Mouse (Mus musculus): Measurements from ENCODE around the gene Zdhhc17.

Gene Zdhhc17

DNA sequence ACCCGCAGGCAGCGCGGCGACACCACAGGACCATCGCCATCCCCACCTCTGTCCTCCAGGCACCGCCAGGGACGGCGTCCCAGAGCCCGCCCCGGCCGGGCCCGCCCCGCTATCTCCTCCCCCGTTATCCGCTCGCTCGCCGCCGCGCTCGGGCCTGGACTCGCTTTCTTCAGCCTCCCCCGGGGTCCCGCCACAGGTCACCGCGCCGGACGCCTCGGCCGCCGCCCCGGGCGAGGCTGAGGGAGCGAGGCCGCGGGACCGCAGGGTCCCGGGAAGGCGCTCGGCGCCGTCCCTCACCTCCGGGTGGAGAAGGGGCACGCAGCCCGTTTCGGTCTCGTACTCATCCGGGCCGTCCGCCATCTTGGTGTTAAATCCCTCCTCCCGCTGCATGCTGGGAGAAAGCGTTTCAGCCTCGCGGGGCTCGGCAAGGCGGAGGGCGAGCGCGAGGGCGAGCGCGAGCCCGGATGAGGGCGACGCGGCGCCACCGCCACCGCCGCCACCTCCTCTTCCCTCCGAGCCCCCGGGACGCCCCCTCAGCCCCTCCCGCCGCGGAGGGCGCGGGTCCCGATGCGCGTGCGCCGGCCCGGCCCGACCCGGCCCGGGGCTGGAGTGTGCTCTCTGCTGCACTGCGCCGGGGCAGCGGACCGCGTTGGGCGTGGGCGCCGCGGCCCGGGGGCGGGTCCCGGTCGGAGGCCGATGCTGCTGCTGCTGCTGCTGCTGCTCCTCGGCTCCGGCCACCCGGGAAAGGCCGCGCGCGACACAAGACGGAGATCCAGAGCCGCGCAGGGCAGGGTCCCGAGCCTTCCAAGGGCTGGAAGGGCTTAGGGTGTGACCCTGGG, at the start of gene Zdhhc17:
Gene Zdhhc17, minus strand, starts transcription at position 500 of the 839 bp plus-strand sequence.
- DNase-seq (ENCODE audit: low spot score in 2 of 2), result peak; percentile 88 to 89

DNA sequence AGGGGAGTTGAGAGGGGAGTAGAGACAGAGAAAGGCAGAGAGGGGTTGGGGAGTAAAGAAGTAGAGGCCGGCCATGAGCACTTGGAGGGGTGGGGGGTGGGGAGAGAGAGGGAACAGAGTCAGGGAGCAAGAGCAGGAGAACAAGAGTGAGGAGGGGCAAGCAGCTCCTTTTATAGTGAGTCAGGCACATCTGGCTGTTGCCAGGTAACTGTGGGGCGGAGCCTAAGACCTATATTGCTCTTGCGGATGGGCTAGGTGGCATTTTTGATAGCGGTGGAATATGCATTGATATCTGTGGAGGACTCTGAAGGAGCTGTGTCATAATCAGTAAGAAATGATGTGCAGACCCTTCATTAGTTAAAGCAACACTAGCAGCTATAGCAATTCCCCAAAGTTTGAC, 45.8 kb upstream of the Zdhhc17 start:
- no peak for DNase-seq (ENCODE audit: low spot score in 2 of 2)

DNA sequence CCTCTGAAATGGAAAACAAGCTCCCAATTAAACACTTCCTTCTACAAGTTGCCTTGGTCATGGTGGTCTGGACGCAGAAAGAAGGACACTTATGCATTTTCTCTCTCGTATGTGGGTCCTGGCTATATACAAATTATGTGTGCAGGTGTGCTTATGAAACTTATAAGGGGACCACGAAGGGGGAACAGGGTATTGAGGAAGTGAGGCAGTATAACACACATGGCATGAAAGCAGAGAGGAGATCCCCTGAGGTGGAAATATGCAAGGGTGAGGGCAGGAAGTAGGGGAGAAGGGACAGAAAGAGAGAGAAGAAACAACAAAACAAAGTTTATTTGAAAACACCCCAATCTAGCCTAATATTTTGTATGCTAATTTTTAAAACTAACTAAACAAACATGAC, 41.7 kb upstream of the Zdhhc17 start:
- DNase-seq (ENCODE audit: low spot score in 2 of 2), result peak; percentile 59 to 67

DNA sequence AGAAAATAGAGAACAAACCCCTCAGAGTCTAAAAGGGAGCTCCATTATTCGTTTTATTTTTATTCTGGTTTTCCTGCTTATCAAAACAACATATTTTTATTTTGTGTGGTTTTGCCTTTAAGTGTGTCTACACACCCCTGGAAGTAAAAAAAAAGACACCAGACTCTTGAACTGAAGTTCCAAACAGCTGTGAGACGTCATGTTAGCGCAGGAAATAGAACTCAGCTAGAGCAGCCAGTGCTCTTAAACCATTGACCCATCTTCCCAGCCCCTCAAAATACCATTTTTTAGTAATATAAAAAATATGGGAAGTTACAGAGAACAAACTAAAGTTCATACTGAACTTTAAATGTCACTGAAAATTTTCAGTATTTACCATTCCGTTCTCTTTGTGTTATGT, 40.6 kb upstream of the Zdhhc17 start:
- DNase-seq (ENCODE audit: low spot score in 2 of 2), result no peak

DNA sequence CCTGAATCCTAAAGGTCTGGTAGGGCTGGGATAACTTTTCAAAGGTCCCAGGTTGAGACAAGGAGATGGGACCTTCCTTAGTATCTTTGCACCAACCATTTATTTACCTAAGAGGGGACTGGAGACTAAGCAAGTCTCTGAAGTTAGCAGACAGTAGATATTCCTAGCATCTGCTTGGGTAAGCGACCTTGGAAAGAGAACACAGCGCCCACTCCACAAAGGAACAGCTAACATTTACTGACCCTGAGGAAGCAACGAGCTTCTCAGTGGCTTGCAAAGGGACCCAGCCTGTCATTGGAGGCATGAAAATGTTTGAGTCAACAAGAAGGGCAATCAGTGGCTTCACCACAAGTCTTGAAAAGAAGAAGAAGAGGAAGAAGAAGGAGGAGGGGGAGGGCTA, 40.1 kb upstream of the Zdhhc17 start:
- DNase-seq (ENCODE audit: low spot score in 2 of 2), result no peak

DNA sequence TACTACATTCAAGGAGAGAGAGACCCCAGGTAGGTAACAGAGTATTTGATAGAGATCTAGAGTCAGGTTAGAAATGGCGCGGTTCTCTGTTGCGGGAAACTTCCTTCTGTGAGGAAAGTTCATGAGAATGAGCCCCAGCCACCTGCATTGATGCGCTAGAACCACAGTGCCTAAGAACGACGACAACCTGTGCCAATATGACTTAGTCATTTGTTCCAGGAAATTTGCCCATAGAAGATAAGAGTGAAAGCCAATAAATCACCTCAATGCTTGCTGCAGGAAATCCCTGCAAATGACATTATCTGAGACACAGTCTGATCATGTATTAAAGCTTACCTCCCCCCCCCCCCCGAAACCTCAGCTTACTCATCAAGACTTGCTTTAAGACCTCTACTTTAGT, 38.0 kb upstream of the Zdhhc17 start:
- no peak for DNase-seq (ENCODE audit: low spot score in 2 of 2)

DNA sequence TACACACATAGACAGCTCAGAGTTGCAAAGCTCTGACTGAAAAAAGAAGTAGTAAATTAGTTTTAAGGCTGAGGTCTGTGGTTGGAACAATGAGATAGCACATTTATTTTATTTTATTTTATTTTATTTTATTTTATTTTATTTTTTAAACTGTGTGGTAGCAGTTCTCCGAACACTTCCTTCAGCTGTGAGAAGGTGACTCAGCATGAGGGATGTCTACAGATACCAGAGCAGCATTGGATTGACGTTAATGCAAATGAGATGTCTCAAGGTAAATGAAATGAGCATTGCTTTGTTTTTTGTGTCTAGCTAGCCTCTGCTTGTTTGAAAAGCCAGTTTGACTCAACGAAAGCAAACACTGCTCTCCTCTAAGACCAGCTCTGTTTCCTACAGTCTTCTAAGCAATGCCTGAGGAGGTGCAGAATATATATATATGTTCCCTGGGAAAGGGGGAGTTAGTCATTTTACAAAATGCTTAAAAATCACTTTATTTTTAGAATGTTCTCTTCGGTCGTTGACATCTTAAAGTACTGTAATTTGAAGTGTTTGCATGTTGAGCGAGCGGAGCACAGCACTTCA, 30.2 kb upstream of the Zdhhc17 start:
- no peak for DNase-seq (ENCODE audit: low spot score in 2 of 2)

DNA sequence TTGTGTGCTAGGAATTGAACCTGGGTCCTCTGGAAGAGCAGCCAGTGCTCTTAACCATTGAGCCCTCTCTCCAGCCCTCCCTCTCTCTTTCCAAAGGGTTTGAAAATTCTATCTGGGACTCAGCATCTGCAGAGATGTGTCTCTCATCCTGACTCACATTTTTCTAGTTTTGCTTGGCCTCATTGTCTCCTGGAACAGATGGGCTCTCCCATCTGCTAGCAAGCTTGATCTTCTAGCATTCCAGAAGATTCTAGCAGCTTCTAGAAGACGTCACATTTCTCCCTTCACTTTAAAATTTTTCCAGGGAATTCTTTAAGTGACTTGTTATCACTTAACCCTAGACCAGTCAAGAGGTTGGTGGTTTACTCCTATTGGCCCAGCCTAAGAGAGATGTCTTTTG, 26.9 kb upstream of the Zdhhc17 start:
- DNase-seq (ENCODE audit: low spot score in 2 of 2), result no peak

DNA sequence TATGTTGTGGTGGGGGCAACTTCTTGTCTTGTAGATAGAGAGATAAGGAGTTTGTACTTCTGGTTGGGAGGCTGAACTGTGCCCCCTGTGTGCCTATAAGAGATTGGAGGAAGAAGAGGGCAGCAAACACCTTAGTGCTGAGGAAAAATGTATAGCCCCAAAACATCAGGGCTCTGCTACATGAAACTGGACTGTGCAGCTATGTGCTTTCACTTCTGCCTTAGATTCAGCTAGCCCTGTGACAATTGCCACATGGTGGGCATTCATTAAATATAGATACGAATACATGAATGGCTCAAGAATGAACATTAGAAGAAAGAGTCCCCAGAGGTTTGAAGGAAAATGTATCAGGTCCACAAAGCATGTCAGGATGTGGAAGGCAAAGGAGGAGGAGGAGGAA, 25.2 kb upstream of the Zdhhc17 start:
- no peak for DNase-seq (ENCODE audit: low spot score in 2 of 2)

DNA sequence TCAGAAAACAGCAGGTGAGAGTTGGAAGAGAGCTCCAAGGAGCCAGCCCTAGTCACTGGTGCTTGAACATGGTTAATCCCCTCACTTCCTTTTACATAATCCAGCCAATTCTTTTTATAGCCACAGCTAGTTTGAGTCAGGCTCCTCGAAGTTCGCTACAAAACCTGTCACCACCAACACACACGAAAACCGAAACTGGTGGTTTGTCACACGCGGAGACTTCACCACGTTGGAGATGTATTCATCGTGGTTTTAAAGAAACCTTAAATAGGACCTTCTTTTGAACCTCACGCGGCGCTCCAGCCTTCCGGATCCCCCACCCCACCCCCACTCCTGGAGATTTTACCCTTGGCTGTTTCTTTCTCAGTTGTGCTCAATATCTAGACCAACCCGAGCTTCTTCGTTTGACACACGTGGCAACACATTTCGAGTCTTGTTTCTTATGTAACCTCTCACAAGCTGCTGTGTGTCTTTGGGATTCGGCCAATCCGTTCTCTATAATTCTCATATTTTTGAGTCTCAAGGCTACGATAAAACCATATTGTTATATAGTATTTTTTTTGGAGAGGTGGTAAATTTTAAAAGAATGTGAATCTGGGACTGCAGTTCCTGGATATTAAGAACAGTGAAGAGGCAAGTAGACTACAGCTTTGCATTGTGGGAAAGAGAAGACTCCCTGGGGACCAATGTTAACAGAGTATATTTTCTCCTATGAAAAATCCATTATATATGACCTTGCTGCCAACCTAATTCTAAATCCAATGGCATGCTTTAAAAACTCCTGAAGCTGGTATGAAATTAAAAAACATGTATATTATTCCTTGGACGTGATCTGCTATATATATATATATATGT, 21.8 kb upstream of the Zdhhc17 start:
- DNase-seq (ENCODE audit: low spot score in 2 of 2), result peak; percentile 42 to 44

DNA sequence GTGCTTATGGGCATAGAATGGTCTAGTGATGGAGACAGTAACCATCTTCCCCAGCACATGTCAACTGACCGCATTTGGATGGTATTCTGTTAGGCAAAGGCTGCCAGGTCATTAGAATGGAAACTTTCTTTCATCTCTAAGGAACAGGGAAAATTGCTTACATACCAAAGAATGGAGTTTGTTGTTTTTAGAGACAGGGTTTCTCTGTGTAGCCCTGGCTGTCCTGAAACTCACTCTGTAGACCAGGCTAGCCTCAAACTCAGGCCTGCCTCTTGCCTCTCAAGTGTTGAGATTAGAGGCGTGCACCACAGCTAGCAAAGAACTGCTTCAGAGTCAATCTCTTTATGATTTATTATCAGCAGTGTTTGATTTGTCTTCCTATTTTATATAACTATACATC, 20.9 kb upstream of the Zdhhc17 start:
- no peak for DNase-seq (ENCODE audit: low spot score in 2 of 2)

DNA sequence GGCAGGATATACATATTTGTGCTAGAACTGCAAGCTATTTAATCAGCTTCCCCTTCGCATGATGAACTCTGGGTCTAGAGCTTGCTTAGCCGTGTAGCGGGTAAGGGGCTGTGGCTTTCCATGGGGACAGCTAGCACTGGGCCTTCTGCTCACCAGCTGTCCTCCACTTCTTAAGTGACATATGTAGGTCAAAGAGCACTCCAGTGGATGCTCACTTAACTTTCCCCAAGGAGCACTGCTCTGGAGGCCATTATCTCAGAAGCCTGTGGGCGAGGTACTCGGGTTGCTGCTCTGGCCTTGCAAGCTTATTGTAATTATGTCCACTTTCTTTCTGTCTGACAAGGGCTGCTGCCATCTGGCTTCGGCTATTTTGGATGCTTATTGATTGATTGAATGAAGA, 16.2 kb upstream of the Zdhhc17 start:
- no peak for DNase-seq (ENCODE audit: low spot score in 2 of 2)

DNA sequence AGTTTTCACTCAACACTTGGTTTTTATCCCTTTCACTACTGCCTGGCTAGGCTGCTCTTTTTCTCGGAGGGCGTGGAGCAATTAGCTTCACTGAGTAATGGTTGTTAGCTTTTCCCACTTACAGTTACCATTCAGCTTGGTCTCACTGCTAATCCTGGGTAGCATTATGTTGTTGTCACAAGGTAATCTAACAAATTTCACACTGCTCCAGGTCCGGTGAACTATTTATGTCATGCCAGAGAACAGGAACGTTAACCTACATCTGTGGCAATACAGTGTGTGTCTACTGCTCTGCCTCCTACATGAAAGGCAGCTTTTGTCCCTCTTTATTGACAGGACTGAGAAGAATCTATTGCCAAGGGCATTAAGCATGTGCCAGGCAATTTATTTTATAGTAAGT, 14.8 kb upstream of the Zdhhc17 start:
- no peak for DNase-seq (ENCODE audit: low spot score in 2 of 2)

DNA sequence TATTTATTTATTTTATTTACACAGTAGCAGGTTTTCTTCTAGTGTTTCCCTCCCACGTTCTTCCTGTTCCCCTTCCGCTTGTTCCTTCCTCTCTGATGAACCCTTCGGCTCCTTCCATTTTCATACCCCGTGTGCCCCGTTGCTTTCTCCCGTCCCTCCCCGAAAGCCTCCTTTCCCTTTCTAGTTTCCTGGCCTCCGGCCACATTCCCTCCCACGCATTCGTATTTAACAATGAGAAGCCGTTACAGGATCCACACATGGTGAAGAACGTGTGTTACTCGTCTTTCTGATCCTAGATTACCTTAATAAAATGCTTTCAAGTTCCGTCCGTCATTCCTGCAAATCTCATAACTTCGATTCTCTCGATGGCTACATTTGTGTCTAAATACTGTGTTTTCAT, 4.5 kb upstream of the Zdhhc17 start:
- DNase-seq (ENCODE audit: low spot score in 2 of 2), result no peak

DNA sequence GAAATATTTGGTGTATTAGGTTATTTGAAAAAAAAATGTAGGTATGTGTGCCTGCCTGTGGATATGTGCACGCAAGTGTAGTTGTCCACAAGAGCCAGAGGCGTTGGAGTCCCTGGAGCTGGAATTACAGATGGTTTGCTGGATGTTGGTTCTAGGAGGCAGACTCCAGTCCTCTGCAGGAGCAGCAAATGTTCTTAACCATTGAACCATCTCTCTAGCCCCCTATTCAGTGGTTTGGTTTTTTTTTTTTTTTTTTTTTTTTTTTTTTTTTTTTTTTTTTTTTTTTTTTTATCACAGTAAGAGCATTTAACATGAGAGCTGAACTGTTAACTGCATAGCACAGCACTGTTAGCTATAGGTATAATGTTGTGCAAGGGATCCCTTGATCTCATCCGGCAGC, 3.3 kb upstream of the Zdhhc17 start:
- no peak for DNase-seq (ENCODE audit: low spot score in 2 of 2)

DNA sequence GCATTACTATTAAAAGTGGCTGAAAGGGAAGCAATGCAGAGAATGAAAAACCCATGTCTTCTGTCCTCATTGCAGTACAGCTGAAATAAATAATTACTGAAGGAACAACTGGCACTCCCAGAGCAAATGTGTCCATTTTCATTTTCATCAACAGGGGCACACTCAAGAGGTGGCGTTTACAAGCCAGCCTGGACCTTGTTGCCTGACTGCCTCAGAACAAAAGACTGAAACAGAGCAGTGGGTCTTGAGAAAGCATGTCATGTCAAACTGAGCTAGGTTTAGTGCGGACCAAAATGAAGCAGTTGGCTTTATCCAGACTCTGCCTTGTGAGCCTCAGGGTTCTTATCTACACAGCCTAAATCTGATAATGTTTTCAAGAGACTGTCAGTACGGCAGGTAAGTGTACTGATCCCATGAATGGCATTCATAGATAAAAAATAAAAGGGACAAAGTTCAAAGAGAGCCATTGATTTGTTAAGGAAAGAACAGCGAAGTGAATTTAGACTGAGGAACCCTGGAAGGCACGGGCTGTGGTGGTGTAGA, 2.6 kb upstream of the Zdhhc17 start:
- DNase-seq (ENCODE audit: low spot score in 2 of 2), result no peak

DNA sequence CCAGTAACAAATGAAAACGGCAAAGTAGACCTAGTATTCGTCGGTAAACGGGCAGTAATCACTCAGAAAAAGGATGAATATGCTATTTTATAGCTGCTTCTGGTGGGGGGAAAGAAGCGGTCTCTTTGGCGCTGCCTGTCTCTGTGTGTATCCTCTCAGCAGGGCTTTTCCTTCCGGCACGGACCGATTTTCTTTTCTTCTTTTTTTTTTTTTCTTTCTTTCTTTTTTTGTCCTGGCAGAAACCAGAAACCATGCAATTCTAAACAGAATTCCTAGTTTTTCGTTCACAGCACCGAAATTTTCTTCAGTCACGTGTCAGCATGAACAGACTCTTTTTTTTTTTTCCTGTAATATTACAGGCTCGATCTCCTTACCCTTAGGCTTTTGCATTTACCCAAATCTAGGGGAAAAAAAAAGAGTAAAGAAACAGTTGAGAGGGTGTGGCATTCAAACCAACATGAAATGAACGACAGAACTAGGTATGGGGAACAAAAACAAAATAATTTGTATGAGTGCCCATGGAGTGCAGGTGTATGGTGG, 1.4 kb upstream of the Zdhhc17 start:
- DNase-seq (ENCODE audit: low spot score in 2 of 2), result no peak

DNA sequence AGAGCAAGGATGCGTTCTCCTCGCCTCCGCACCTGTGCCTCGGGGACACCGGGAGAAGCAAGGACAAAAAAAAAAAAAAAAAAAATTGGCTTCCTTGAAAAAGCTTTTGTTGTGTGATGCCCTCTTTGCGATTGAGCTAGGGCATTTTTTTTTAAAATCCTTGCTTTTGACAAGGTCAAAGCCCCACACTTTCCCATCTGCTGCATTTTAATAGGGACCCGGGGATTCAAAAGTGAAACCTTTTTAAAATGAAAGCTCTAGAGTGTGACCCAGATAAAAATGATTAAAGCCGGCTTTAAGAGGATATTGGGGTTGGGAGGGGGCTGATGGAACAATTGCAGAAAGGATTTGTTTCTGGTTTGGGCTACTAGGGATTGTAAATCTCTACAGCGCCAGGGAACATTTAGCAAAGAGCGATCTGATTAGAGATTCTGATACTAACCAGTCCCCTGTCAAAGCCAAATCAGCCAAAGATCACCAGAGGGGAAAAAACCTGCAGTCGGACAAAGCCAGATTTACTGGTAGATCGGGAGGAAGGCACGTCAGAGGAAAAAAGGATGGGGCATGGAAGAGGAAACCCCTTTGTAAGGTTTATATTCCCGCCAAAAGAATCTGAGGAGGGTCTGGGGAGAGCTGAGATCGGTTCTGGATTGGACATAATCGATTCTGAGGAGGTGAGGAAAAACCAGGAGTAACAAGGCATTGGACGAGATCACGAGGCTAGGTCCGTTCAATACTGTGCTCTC, 713 bp upstream of the Zdhhc17 start:
- DNase-seq (ENCODE audit: low spot score in 2 of 2), result peak in 1 of 2 experiments; percentile 15

DNA sequence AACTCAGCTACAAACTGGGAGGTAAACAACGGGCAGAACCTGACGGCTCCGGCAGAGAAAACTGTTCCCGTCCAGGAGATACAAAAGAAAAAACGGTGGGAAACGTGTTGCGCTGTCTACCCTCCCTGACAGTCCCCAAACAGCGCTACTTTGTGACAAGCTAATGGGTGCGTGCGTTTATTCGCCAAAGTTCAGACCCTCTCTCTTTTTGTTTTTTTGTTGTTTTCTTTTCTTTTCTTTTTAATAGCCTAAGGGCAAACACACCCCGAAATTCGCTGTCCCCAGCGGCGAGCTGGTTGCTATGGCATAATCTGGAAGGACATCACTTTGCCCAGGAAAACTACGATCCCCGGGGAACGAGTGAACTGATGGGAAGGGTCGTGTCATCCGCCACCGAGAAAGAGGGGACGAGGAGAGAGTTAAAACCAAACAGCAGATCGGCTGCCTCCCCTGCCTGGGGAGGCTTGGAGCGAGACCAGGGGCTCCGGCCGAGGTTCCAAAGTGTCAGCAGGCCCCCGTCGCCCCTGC, 763 bp downstream of the Zdhhc17 start:
- DNase-seq (ENCODE audit: low spot score in 2 of 2), result no peak

DNA sequence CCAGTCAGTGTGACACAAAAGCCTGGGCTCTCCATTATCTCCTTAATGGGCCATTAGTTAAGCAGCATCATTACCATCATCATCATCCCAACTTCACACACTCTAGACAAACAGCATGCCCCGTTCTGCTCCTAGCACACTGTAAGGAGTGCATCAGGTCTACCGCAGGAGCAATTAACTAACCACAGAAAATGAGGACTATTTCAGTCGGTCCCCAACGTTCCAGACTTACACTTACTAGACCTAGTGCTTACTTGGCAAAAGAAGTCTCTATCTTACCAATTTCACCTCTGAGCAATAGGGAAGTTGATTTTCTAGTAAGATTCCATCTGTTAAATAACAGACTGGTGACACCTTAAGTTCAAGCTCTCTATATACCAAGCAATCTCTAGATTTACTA, 2.3 kb downstream of the Zdhhc17 start:
- DNase-seq (ENCODE audit: low spot score in 2 of 2), result no peak
